Mouse (Mus musculus) thymus, adult 18-20 months (tissue): ENCODE results near the gene Wdsub1.
"Not testable (repeated sequence)": the region's sequence is repeated elsewhere in the genome, so short reads cannot be mapped to it uniquely, and the experiment has no call there.

ENCODE experiments used
- DNase-seq, 2 experiments: peaks; one replicate each; pipeline ENCODE4 v3.0.0; 2022; ENCODE audit warnings: mixed read lengths in 2 of 2

Gene Wdsub1

DNA sequence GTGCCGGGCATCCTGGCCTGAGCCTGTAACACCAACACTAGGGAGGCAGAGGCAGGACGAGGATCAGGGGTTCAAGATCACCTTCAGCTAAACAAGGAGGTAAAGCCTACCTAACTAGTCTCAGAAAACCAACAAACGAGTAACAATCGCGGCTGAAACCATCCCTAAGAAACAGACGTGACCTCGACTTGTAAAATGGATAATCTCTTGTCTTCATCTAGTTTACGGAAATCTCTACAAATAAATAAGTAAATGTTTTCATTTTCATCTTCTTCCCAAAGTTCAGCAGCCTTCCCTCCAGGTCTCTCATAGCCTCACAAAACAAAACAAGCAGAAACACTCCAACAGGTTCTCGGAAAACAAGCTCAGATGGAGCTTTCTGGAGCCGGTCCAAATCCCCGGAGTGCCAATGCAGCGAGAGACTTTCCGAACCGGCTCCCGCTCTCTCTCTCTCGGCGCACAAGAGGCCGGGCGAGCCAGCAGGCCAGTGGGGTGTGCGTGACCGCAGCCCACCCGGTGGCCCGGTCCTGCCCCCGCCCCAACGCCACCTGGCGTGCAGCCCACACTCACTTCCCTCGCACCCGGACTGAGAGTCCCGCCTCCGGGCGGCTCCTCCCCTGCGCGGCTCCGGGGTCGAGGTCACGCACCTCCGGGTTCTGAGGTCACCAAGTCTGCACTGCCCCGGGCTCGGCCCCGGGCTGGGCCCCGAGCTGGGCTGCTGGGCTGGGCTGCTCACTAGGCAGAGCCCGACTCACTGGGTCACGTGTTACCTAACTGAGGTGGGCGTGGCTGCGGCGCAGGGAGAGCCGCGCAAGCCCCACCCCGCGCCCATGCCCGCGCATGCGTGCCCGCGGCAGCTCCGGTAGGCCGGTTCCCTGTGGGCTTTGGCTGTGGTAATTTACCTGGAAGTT is at the start of gene Wdsub1:
Wdsub1 (minus strand) TSS at position 761 of the 911 bp plus-strand sequence.
- peak; percentile 82 to 86 for DNase-seq

DNA sequence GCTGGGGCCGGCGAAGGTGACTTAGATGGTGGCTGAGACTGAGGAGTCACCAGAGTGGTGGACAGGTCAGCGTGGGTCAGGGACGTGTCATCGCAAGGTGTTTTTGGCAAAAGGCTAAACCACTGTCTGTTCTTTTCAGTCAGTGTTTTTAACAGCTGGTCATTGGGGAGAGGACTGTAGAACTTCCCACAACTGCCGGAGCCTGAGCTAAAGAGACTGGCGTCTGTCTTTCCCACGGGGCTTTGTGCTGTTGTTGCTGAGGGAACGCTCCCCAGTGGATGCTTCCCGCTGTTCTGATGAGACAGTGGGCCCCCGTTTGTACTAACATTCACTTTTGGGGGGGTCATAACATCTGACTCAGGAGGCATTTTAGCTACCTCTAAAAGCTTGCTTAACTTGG is 31.2 kb upstream of the Wdsub1 start:
- DNase-seq = no peak

DNA sequence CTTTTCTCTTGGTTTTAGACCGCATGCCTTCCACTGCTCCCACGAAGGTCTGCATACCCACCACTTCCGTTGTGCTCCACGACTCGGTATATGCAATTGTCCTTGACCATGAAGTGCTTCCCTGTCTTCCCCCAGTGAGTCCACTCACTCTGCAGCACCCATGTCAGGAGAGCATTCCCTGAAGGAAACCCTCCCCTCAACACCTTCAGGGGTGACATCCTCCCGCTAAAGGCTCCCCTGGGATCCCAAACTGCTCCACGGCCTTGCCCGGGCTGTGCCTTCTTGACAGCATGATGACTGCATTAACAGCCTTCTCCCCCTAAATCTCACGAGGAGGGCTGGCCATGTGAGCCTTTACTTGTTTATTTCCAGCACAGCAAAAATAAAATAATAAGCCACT is 25.7 kb upstream of the Wdsub1 start:
- no peak for DNase-seq

DNA sequence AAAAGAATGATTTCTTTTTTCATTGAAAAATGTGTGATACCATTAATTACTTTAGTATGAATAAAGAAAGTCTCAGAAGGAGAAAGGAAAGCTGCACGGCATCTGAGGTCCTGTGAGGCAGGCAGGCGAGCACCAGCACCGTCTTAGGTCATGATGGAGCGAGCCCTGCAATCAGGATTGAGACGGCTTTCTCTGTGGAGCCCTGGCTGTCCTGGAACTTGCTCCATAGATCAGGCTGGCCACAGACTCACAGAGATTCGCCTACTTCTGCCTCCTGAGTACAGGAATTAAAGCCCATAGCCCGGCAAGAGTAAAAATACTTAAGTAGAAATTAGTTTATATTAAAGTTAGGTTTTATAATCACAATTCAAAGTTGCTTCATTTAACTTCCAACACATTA is 21.6 kb upstream of the Wdsub1 start:
- no peak for DNase-seq

DNA sequence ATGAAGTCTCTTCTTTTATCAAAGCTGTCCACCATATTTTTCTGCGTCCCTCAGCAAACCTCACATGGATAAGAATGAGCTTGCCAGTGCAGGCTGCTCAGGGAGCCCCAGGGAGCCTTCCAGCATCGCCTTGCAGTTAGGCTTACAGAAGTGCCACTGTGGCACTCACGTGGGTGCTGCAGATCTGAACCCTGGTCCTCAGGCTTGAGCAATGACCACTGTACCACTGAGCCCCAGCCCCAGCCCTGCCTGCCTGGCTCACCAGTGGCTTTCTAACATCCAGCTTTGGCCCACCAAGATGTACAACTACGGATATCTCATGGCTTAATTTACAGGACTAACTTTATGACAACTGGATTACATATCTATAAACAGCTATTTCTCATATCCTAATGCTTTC is 16.3 kb upstream of the Wdsub1 start:
- no peak for DNase-seq

DNA sequence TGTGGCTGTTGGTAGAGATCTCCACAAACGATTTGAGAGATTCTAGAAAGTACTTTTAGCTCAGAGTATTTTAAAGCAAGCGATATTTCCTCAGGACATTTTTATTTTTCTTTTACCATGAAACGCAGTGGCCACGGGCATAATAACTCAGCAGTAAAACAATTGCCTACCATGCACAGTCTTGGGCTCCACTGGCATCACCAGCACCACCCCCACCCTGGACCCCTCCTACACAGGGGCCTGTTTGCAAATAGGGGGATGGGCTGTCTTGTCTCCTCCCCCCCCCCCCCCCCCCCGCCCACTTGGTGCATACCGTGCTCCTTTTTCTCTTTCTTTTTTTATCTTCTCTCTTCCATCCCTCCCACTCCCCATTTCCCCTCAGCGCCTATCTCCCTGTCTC is 15.7 kb upstream of the Wdsub1 start:
- no peak for DNase-seq

DNA sequence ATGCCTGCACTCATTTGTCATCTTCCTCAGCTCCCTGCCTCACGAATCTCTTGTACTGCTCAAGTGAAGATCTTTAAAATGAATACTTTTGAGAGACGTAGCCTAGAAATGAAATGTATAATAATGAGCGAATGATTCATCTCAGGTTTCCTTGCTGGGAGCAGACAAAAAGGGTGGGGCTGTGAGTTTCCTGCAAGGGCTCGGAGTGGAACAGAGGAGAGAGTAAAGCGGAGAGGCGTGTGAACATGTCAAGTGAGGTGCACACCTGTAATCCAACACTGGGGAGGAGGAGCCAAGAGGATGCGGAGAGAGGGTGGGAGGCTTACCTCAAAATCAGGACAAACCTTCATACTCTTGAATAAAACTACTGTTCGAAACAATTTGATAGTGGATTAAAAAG is 14.4 kb upstream of the Wdsub1 start:
- DNase-seq = no peak

DNA sequence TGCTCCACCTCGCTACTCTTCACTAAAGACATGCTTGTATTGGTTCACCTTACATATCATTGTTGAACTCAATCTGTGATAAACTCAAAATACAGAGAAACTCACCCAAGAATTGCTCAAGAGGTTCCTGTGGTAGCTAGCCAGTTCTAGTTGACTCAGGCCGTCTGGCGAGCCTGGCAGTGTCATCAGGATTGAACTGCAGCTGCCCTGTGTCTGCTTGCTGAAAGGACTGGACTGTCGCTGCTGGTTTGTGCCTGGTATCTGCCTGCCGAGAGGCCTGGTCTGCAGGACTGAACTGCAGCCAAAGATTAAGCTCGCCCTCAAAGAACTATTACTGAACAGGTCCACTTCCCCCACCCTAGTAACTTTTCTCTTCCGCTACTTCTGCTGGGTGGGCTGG is 14.0 kb upstream of the Wdsub1 start:
- no peak for DNase-seq

DNA sequence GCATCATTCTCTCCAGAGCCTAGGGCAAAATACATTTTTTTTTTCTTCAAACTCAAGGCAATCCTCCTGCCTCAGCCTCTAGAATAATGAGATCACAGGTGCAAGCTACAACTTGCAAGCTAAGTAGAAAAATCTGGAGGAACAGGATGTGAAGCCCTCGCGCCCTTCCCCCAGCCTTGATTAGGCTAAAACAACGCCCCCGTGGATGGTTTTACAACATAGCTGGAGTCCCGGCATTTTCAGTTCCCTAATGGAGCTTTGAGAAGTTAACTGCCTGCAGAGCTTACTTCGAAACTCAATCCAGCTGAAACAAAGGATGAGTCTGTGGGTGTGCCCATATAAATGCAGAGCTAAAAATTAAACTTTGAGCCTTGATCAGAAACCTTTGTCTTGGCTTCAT is 7.3 kb upstream of the Wdsub1 start:
- no peak for DNase-seq

DNA sequence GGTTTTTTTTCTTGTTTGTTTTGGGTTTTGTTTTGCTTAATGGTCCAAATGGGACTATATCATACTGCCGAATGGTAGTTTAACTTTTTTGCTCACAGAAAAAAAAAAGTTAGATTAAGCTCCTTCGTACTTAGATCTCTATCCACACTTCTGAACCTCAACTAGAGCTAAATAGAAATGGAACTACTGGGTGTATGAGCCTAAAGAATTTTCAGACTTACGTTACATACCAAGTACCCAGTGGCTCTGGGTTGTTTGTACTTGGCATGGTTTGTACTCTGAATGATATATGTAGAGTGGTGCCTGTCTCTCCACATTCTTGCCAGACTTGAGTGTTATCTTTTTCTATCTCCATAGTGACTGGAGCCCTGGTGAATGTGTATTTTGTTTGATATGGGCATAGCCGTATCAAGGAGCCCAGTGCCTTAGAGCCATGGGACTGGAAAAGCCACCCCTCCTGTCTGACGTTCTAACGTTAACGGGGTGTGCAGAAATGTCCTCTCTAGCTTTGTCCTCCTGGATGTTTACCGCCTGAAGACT is 421 bp upstream of the Wdsub1 start:
- DNase-seq = no peak

DNA sequence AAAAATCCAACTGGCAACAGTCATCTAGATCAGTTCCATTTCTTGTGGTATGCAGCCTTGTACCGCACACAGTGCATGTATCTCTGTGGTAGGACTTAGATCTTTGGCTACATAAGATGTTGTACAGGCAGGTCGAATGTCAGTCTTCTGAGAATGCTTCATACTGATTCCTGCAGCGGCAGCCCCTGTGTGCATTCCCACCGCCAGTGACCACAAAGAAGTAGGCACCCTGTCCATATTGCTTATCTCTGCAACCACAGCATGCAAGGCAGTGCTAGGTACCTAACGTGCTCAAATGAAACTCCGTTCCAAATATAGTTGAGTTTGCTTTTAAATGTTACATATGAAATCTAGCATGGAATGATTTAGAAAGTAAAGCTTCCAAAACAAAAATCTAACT is 987 bp downstream of the Wdsub1 start:
- DNase-seq = no peak

DNA sequence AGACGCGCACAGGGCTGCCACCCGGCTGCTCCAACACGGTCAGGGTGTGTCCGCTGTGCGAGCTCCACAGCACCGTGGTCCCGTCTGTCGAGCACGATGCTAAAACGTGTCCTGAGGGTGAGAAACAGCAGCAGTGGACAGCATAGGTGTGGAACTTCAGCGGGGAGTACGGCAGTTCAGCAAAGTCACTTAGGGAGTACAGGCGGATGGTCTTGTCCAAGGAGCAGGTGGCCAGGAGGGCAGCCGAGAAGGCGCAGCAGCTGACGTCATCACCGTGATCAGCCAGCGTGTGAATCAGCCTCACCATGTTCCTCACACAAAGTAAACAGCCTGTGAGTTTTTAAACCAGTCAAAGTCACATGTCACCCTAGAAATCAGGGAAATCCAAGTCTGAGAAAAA is 4.2 kb downstream of the Wdsub1 start:
- DNase-seq = no peak

DNA sequence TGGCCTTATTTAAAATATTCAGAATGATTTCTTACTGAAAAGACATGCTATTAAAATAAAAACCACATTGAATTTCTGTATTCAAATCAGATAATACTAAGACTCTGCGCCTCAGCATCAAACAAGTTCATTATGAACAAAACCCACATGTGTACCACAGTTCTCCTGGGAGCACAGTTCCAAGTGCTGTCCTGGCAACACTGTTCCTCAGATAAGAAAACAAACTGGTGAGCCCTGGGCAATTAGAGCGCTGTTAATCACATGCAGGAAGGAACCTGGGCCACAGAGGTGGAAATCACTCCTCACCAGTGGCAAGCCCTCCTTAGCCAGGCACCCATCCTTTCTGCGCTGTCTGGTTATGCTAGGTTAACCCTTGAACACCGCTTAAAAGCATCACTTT is 5.1 kb downstream of the Wdsub1 start:
- DNase-seq = no peak

DNA sequence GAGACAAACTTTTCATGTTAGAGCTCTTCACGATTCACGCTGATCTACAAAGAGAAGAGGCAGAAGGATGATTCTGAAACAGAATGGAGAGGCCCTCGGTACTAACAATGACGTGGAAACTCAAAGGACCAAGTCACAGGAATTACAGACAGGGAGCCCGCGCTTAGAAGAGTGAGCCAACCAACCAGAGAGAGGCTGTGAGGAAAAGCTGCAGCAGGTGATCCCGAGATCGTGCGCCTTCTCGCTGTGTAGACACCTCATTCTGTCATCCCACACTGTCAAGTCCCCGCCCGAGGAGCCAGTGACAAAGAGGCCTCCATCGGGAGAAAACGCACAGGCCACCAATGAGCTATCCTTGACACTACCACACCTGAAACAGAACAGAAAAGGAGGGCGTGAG is 5.9 kb downstream of the Wdsub1 start:
- no peak for DNase-seq

DNA sequence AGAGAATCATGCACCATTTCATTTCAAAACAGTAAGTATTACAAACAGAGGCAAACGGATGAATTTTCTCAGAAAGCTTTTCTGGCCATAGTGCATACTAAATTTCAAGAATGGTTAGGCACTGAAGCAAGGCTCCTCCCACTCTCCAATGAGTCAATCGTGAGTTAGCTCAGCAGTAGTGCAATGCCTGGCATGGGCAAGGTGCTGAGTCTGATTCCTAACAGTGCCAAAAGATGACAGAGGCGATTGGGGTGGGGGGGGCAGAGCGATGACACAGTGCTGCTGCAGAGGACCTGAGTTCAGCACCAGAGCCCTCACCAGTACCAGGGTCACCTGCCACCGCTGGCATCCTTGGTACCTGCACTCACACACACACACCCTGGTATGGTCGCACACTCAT is 11.9 kb downstream of the Wdsub1 start:
- no peak for DNase-seq

DNA sequence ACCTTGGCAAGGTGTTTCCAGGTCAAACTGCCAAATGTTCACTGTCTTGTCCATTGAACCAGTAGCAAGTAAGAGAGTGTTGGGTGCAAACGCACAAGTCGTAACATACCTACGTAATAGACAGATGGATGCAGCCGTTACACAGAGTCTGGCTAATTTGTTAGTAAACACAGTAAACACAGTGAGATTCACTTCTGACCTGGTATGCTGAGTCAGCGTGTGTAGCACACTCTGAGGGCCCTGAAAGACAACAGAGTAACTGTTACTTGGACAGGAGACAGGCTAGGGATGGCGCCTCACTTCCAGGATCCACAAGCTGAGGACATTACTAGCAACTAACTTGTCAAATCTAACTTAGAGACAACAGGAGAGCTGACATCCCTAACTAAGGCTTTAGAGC is 19.8 kb downstream of the Wdsub1 start:
- DNase-seq = no peak

DNA sequence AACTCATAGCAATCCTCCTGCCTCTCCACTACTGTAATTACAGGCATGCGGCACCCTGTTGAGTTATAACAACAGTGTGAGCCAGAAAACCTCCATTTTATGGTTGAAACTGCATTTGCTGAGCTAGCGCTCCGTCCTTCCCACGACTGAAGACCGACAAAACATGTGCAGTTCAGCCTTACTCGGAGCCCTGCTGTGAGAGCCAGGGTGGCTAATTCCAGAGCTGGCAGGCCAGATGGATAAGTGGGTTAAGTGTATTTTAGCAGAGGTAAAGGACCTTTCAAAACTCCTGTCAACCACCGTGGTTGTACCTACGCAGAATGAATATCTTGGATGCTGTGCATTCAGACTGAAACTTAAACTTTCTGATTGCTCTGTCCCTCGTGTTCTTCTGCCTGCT is 28.0 kb downstream of the Wdsub1 start:
- DNase-seq = no peak

DNA sequence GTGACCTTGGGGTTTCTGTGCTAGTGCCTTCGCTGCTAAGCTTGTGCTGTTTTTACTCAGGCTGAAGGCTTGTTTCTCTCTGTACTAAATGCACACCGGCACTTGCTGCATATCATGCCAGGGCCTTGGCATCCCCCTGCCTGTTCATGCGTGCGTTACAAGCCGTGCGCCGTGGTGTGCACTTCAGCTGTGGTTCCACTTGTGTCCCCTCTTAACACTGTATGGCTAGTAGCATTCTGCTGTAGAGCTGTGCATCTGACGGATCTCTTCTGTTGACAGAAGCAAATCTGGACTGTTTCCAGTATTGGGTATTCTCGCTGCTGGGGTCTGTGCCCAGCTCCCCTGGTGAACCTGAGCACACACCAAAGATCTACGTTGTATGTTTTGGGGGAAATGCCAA is 28.8 kb downstream of the Wdsub1 start:
- no peak for DNase-seq

DNA sequence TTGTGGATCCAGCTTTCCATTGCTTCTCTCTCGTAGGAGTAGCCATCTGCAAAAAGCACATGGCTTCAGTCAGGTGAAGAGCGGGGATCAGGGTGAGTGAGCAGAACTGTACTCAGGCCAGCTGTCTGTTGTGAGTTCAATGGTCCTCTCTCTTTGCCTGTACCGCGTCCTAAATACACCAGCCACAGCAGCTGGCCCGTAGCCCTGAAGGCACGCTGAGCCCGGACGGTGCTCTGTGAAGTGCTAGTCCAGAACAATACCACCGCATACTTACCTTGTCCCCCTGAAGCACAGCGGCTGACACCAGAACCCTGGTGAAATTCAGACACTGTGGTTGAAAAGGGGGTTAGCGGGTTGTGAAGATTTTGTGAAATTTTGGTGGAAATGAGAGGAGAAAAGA is 29.5 kb downstream of the Wdsub1 start:
- no peak for DNase-seq

DNA sequence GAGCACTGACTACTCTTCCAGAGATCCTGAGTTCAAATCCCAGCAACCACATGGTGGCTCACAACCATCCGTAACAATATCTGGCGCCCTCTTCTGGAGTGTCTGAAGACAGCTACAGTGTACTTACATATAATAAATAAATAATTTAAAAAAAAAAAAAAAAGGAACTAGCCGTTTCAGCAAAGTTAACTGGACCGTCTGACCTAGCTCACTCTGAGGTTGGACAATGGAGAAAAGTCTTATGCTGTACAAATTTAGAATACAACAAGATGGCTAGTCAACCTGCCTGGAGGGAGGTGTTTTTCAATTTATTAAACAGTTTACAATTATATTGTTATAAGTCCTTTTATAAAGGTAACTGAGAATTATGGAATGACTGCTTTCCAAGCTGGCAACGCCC is 30.5 kb downstream of the Wdsub1 start:
- DNase-seq = not testable (repeated sequence)

DNA sequence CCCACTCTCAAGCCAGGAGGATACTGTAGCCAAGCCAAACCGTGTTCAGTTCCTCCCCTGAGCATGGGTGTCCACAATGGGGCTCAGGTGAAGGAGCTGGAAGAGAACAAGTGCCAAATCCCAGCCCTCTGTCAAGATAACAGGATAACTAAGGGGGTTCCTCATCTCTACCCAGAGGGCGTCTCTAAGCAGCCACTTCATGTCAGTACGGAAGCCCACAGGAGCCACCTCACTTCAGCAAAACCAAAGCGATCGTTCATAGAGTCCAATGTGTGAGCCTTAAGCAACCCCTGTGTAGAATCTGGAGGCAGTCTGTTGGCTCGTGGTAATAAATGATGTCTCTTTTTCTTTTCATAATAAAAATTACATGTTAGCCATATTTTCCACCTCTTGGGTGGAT is 38.5 kb downstream of the Wdsub1 start:
- no peak for DNase-seq

DNA sequence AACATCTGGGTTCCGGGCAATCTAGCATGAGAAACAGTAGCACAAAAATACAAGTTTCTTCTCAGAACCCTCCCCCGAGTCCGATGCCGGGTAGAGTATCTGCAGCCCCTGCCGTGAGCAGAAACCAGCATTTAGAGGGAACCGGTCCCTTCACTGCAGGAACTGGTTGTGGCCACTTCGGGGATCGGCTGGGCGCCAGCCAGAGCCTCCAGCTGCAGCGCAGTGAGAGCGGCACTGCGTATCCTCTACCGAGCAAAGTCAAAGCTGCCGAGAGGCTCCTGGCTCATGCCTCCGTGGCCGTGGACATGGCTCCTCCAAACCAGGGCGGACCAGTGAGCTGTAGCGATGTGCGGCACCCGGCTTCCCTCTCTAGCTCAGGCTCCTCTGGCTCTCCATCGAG is 39.2 kb downstream of the Wdsub1 start:
- no peak for DNase-seq

DNA sequence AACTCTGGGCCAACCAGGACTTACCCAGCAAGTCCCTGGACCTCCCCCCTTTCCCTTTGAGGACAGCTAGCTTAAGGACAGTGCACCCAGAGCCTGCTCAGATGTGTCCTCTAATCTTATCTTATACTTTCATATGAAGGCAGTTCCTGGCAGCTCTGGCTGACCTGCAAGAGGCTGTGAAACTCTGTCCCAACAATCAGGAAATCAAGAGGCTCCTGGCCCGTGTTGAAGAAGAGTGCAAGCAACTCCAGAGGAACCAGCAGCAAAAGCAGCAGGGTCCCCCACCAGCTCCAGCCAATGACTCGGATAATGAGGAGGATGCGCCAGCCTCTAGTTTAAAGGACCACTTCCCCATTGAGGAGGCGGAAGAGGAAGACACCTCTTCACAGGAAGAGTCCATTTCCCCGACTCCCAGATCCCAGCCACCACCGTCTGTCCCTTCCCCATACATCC is 39.8 kb downstream of the Wdsub1 start:
- DNase-seq = no peak

DNA sequence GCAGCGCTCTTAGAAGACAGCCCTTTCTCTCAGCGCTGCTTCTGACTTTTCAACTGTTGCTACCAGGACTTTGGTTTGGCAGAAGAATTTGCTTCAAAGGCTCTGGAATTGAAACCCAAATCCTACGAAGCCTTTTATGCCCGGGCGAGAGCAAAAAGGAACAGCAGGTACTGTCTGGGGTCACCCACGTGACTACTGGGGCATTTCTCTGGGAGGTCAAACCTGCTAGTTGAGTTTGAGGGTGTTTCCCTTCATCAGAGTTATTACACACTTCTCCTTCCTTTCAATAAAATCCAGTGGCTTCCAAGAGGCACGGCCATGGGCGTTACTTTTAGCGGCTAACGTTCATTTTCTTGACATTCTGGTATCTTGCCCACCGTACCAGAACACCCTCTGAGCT is 40.4 kb downstream of the Wdsub1 start:
- no peak for DNase-seq
